Comparison of ENCODE assay signal across 8 mouse cellular contexts in genomic region chr6:54681746-54682428, GRCm38 (mm10). TPM values are rescaled to one million over a fixed set of nuclear protein-coding genes. Genes with fewer than 3 reads are reported as not detected.
DNase-seq lines count a peak whose midpoint lies in the region; ATAC-seq and TF ChIP-seq lines count a peak whose summit lies in the region.

No protein-coding gene starts in this region.

- no peak; the same call in 1 of the 2 replicates for ATAC-seq in hindbrain, embryonic 16.5 days
- ATAC-seq in midbrain, embryonic 14.5 days (ENCODE audit: low FRiP score, low TSS enrichment), result peak; percentile 76

- no peak for TF ChIP-seq CTCF in kidney, adult 2 months (conservative IDR thresholded peaks at IDR 0.05; ENCODE audit: insufficient read depth, insufficient read length, low read depth, low read length)
- no peak for TF ChIP-seq CTCF in E14TG2a.4 (conservative IDR thresholded peaks at IDR 0.05; ENCODE audit: low read length)

- WGBS in kidney, adult 2 months, result under 1% methylated on average over 61 of the region's 61 CpGs
- WGBS in hindbrain, embryonic 16.5 days, result 0% methylated on average over 60 of the region's 61 CpGs
- WGBS in midbrain, embryonic 14.5 days, result under 1% methylated on average over 61 of the region's 61 CpGs

- no peak for DNase-seq in kidney, adult 2 months
- no peak for DNase-seq in kidney, postnatal 10 days
- peak; percentile 30 for DNase-seq in embryo, embryonic 11.5 days (ENCODE audit: low read depth, low spot score)
- peak; percentile 77 for DNase-seq in midbrain, embryonic 14.5 days
- DNase-seq in Muller cell, postnatal 12 days (ENCODE audit: inconsistent ontology term), result no peak
- no peak for DNase-seq in adrenal gland, postnatal 10 days

- H3K4me1 ChIP-seq in kidney, adult 2 months (ENCODE audit: control insufficient read depth, insufficient read depth, low read length), result peaks cover 8% of the 10 kb centered on the region; the same call in 1 of the 2 replicates
- peaks cover 17% of the 10 kb centered on the region for H3K4me1 ChIP-seq in E14TG2a.4 (replicated peaks; ENCODE audit: low read depth, low read length)
- H3K4me1 ChIP-seq in hindbrain, embryonic 16.5 days (ENCODE audit: control insufficient read depth, insufficient read depth, low read depth, low read length), result peaks cover 15% of the 10 kb centered on the region
- peaks cover 14% of the 10 kb centered on the region for H3K4me1 ChIP-seq in midbrain, embryonic 14.5 days (ENCODE audit: control insufficient read depth, insufficient read depth, low read length)

- H3K4me2 ChIP-seq in hindbrain, embryonic 16.5 days (ENCODE audit: low read length), result peak overlapping the region; percentile 85
- H3K4me2 ChIP-seq in midbrain, embryonic 14.5 days (ENCODE audit: low read length), result peak overlapping the region; percentile 71

- H3K4me3 ChIP-seq in kidney, adult 2 months (ENCODE audit: insufficient read depth, low read depth, low read length), result peak overlapping the region; percentile 65
- H3K4me3 ChIP-seq in E14TG2a.4 (replicated peaks; ENCODE audit: low read length), result peak overlapping the region; percentile 97
- H3K4me3 ChIP-seq in hindbrain, embryonic 16.5 days (ENCODE audit: low read length), result peak overlapping the region; percentile 97
- H3K4me3 ChIP-seq in midbrain, embryonic 14.5 days (replicated peaks; ENCODE audit: low read depth, low read length), result peak overlapping the region; percentile 93

- TF ChIP-seq POLR2A in kidney, adult 2 months (IDR thresholded peaks at IDR 0.05; ENCODE audit: low read depth, low read length), result peak; percentile 56

- H3K9ac ChIP-seq in hindbrain, embryonic 16.5 days (ENCODE audit: low read depth, low read length), result peak overlapping the region; percentile 90
- H3K9ac ChIP-seq in midbrain, embryonic 14.5 days (replicated peaks; ENCODE audit: low read length), result peak overlapping the region; percentile 84

- H3K27ac ChIP-seq in kidney, adult 2 months (ENCODE audit: insufficient read depth, low read depth, low read length), result peak overlapping the region; percentile 17; the same call in 1 of the 2 replicates
- H3K27ac ChIP-seq in hindbrain, embryonic 16.5 days (ENCODE audit: low read depth, low read length), result peak overlapping the region; percentile 77
- peak overlapping the region; percentile 75 for H3K27ac ChIP-seq in midbrain, embryonic 14.5 days (replicated peaks; ENCODE audit: low read depth, low read length)

- no peaks in the 10 kb centered on the region for H3K36me3 ChIP-seq in kidney, adult 2 months (ENCODE audit: control insufficient read depth, insufficient read depth, low read length)
- no peaks in the 10 kb centered on the region for H3K36me3 ChIP-seq in E14TG2a.4 (ENCODE audit: insufficient read depth, low read length)
- no peaks in the 10 kb centered on the region for H3K36me3 ChIP-seq in hindbrain, embryonic 16.5 days (ENCODE audit: control insufficient read depth, insufficient read depth, low read length)
- H3K36me3 ChIP-seq in midbrain, embryonic 14.5 days (ENCODE audit: control insufficient read depth, insufficient read depth, low read length), result no peaks in the 10 kb centered on the region

- H3K27me3 ChIP-seq in kidney, adult 2 months (replicated peaks; ENCODE audit: control insufficient read depth, insufficient read depth, low read length), result no peaks in the 10 kb centered on the region
- H3K27me3 ChIP-seq in E14TG2a.4 (ENCODE audit: insufficient read depth, low read length), result peaks cover 30% of the 10 kb centered on the region
- H3K27me3 ChIP-seq in hindbrain, embryonic 16.5 days (replicated peaks; ENCODE audit: control insufficient read depth, insufficient read depth, low read length), result no peaks in the 10 kb centered on the region; the same call in 1 of the 2 replicates
- H3K27me3 ChIP-seq in midbrain, embryonic 14.5 days (ENCODE audit: control insufficient read depth, insufficient read depth, low read length), result no peaks in the 10 kb centered on the region

- no peaks in the 10 kb centered on the region for H3K9me3 ChIP-seq in E14TG2a.4 (ENCODE audit: low read length)
- no peaks in the 10 kb centered on the region for H3K9me3 ChIP-seq in hindbrain, embryonic 16.5 days (ENCODE audit: control insufficient read depth, low read length)
- no peaks in the 10 kb centered on the region for H3K9me3 ChIP-seq in midbrain, embryonic 14.5 days (ENCODE audit: control insufficient read depth, low read length)

RNA-seq across cellular contexts. Expression of gene Mturn, which starts 0.5 kb away (rescaled TPM):
- 23.9 and 25.9 TPM in 2 replicates for polyA plus RNA-seq in kidney, adult 2 months (2012; rRNA removed)
- polyA plus RNA-seq in hindbrain, embryonic 16.5 days (2015; fragmentation: Nextera tagmentation; extraction: Ambion mirVana), result 94.3 and 104 TPM in 2 replicates
- polyA plus RNA-seq in midbrain, embryonic 14.5 days (2014; fragmentation: Nextera tagmentation; extraction: Ambion mirVana), result 82.8 and 114 TPM in 2 replicates
- 10 to 100 TPM; 11.4 to 14.4 TPM for total RNA-seq in adrenal gland, postnatal 10 days (2021)

Comparison
In these comparisons a context has a peak if more than half of its experiments do, and no peak if none do; other contexts are left out.
1. DNase-seq: peak in embryo, embryonic 11.5 days (single experiment) and midbrain, embryonic 14.5 days (single experiment); none in kidney, adult 2 months (single experiment), kidney, postnatal 10 days (single experiment), Muller cell, postnatal 12 days (single experiment) and adrenal gland, postnatal 10 days (single experiment).
2. H3K27ac ChIP-seq: peak in every context shown above with its lines; median percentile 77 in hindbrain, embryonic 16.5 days; 75 in midbrain, embryonic 14.5 days; 17 in kidney, adult 2 months.
3. Peak in every context shown above with its lines, with median percentiles within 50 percentile points of each other: H3K4me3 ChIP-seq.